Mouse (Mus musculus) cerebellum, adult 2 months (tissue): ENCODE measurements around the gene Elmo3.

ENCODE experiments used
- CTCF ChIP-seq: fragments of 200-500 bp; IDR thresholded peaks from 2 replicates; pipeline ENCODE4 v1.5.1; 2011; ENCODE audit warnings: low read depth, mild to moderate bottlenecking, control low read depth, low read length, moderate library complexity, borderline replicate concordance; ENCODE audit not compliant: insufficient read depth
- POLR2A ChIP-seq: fragments of 200-500 bp; IDR thresholded peaks from 2 replicates; pipeline ENCODE4 v1.6.1; 2011; ENCODE audit warnings: low read length, control low read depth, borderline replicate concordance; ENCODE audit not compliant: insufficient read depth

GRCm38 (mm10) chr8:105293405-105293804 lies 12.0 kb upstream of the Elmo3 start:
- TF ChIP-seq POLR2A (no peak), CTCF (no peak)
